Mouse (Mus musculus) MEL (cell line): ENCODE data around the gene Npr3. TPM values are rescaled to one million over a fixed set of nuclear protein-coding genes. Genes with fewer than 3 reads are reported as not detected.

ENCODE experiments used
- DNase-seq: peaks from one replicate; pipeline ENCODE4 v3.0.0; 2011; ENCODE audit warnings: low read depth, low spot score
- H3K27ac ChIP-seq: 2 replicates; pipeline ENCODE4 v1.5.1; 2012; ENCODE audit warnings: low read depth, mild to moderate bottlenecking, control low read depth, low read length, moderate library complexity; ENCODE audit not compliant: control insufficient read depth
- H3K27me3 ChIP-seq, 2 experiments: fragments of 150-350 bp in 1 of 2; sonication (generic) in 1 of 2; 2 replicates each; pipeline ENCODE4 v1.6.1; 2012; ENCODE audit warnings: low read length in 2 of 2, mild to moderate bottlenecking in 2 of 2, improper control_type of control experiment in 1 of 2, moderate library complexity in 1 of 2; ENCODE audit not compliant: insufficient read depth in 2 of 2, control insufficient read depth in 1 of 2
- H3K36me3 ChIP-seq, 2 experiments: 2 replicates each; pipeline ENCODE4 v1.6.1; 2012 to 2014; ENCODE audit warnings: low read length in 2 of 2, improper control_type of control experiment in 1 of 2, inconsistent platforms in 1 of 2, mild to moderate bottlenecking in 1 of 2; ENCODE audit not compliant: insufficient read depth in 2 of 2, control insufficient read depth in 1 of 2
- H3K4me1 ChIP-seq, 2 experiments: fragments of 150-350 bp in 1 of 2; sonication (generic) in 1 of 2; 2 replicates each; pipeline ENCODE4 v1.6.1; 2012; ENCODE audit warnings: low read length in 2 of 2, improper control_type of control experiment in 1 of 2, mild to moderate bottlenecking in 1 of 2; ENCODE audit not compliant: insufficient read depth in 2 of 2, control insufficient read depth in 1 of 2
- H3K4me3 ChIP-seq, 2 experiments: fragments of 150-350 bp in 1 of 2; sonication (generic) in 1 of 2; 2 replicates each; pipeline ENCODE4 v1.5.1; 2012; ENCODE audit warnings: low read depth in 2 of 2, low read length in 2 of 2, mild to moderate bottlenecking in 2 of 2, moderate library complexity in 2 of 2, control low read depth in 1 of 2, improper control_type of control experiment in 1 of 2; ENCODE audit not compliant: control insufficient read depth in 1 of 2, insufficient read depth in 1 of 2
- H3K79me2 ChIP-seq: 2 replicates; pipeline ENCODE4 v1.6.1; 2012; ENCODE audit warnings: mild to moderate bottlenecking, low read length, moderate library complexity; ENCODE audit not compliant: control insufficient read depth, poor library complexity, insufficient read depth
- H3K9ac ChIP-seq: 2 replicates; pipeline ENCODE4 v1.6.1; 2012; ENCODE audit warnings: low read depth, mild to moderate bottlenecking, control low read depth, low read length, moderate library complexity; ENCODE audit not compliant: control insufficient read depth, poor library complexity, severe bottlenecking
- H3K9me3 ChIP-seq: fragments of 150-350 bp; sonication (generic); replicated peaks from 2 replicates; pipeline ENCODE4 v1.6.1; 2012; ENCODE audit warnings: mild to moderate bottlenecking, low read length, improper control_type of control experiment, moderate library complexity; ENCODE audit not compliant: insufficient read depth
- CHD2 ChIP-seq: IDR thresholded peaks from 2 replicates; pipeline ENCODE4 v1.6.1; 2011; ENCODE audit warnings: low read length, improper control_type of control experiment
- CTCF ChIP-seq, 3 experiments: IDR thresholded peaks in 2 of 3; conservative IDR thresholded peaks in 1 of 3; 2 replicates each; pipeline ENCODE4 v1.5.1; 2011 to 2012; ENCODE audit warnings: low read length in 3 of 3, low read depth in 2 of 3, mild to moderate bottlenecking in 2 of 3, improper control_type of control experiment in 1 of 3, inconsistent platforms in 1 of 3, mixed read lengths in 1 of 3, moderate library complexity in 1 of 3; ENCODE audit not compliant: control insufficient read depth in 1 of 3, insufficient read depth in 1 of 3, poor library complexity in 1 of 3, severe bottlenecking in 1 of 3
- EP300 ChIP-seq, 2 experiments: IDR thresholded peaks; 2 replicates each; pipeline ENCODE4 v1.6.1; 2011; ENCODE audit warnings: improper control_type of control experiment in 2 of 2, low read length in 2 of 2, low read depth in 1 of 2, mild to moderate bottlenecking in 1 of 2
- MAFK ChIP-seq: IDR thresholded peaks from 2 replicates; pipeline ENCODE4 v1.6.1; 2011; ENCODE audit warnings: low read depth, mild to moderate bottlenecking, low read length, improper control_type of control experiment, borderline replicate concordance
- MAZ ChIP-seq: IDR thresholded peaks from 2 replicates; pipeline ENCODE4 v1.6.1; 2012; ENCODE audit warnings: low read depth, mild to moderate bottlenecking, inconsistent platforms, low read length, improper control_type of control experiment
- MEF2A ChIP-seq: IDR thresholded peaks from 2 replicates; pipeline ENCODE4 v1.6.1; 2014; ENCODE audit warnings: low read depth, mild to moderate bottlenecking, inconsistent platforms, low read length, improper control_type of control experiment; ENCODE audit not compliant: poor library complexity, insufficient replicate concordance, severe bottlenecking; ENCODE audit errors: extremely low read depth
- MYC ChIP-seq: IDR thresholded peaks from 2 replicates; pipeline ENCODE4 v1.6.1; 2011; ENCODE audit warnings: low read depth, mild to moderate bottlenecking, low read length, improper control_type of control experiment, moderate library complexity
- POLR2A ChIP-seq, 2 experiments: IDR thresholded peaks; 2 replicates each; pipeline ENCODE4 v1.6.1; 2011 to 2012; ENCODE audit warnings: low read length in 2 of 2, mild to moderate bottlenecking in 2 of 2, control low read depth in 1 of 2, improper control_type of control experiment in 1 of 2, low read depth in 1 of 2, moderate library complexity in 1 of 2; ENCODE audit not compliant: control insufficient read depth in 1 of 2, insufficient read depth in 1 of 2, poor library complexity in 1 of 2
- RAD21 ChIP-seq: IDR thresholded peaks from 2 replicates; pipeline ENCODE4 v1.6.1; 2011; ENCODE audit warnings: mild to moderate bottlenecking, low read depth, low read length, improper control_type of control experiment
- SMC3 ChIP-seq: IDR thresholded peaks from 2 replicates; pipeline ENCODE4 v1.6.1; 2011; ENCODE audit warnings: low read depth, low read length, improper control_type of control experiment
- TBP ChIP-seq: IDR thresholded peaks from 2 replicates; pipeline ENCODE4 v1.8.0; 2011; ENCODE audit warnings: low read depth, low read length, improper control_type of control experiment
- ZKSCAN1 ChIP-seq: IDR thresholded peaks from 2 replicates; pipeline ENCODE4 v1.6.1; 2012; ENCODE audit warnings: low read depth, mild to moderate bottlenecking, inconsistent platforms, low read length, improper control_type of control experiment, moderate library complexity
- ZNF384 ChIP-seq: IDR thresholded peaks from 2 replicates; pipeline ENCODE4 v1.6.1; 2012; ENCODE audit warnings: low read depth, mild to moderate bottlenecking, inconsistent platforms, low read length, improper control_type of control experiment
- polyA plus RNA-seq, 2 experiments: library from polyadenylated mRNA; stranded (reverse) in 1 of 2; unstranded in 1 of 2; fragments of >175 nt in 1 of 2; fragments of >200 nt in 1 of 2; gene quantifications; 2 replicates each; pipeline versions ENCODE4 v1.2.1 to v1.2.4; 2012; ENCODE audit warnings: low replicate concordance in 2 of 2, low read depth in 1 of 2; ENCODE audit not compliant: insufficient read length in 2 of 2, insufficient read depth in 1 of 2, missing spikeins in 1 of 2
- total RNA-seq: library from RNA; depleted of rRNA; stranded (reverse); fragments of 300-350 nt; gene quantifications from 2 replicates; pipeline ENCODE4 v1.2.3, GENCODE M21; 2012

Gene Npr3
- total and polyA plus RNA-seq, 3 experiments = not detected

- no peaks in the 10 kb centered on the region for H3K79me2 ChIP-seq
- H3K9ac ChIP-seq = no peak overlapping the region
Observed at GRCm38 (mm10) chr15:11909875-11910274, 2.8 kb upstream of the Npr3 start.

GRCm38 (mm10) chr15:11908166-11908565 is 1.1 kb upstream of the Npr3 start:
- DNase-seq = no peak
- H3K9ac ChIP-seq = no peak overlapping the region
- H3K79me2 ChIP-seq = no peaks in the 10 kb centered on the region
- no peaks in the 10 kb centered on the region; a peak in 2 of 4 replicates for H3K27me3 ChIP-seq
- TF ChIP-seq TBP (no peak), CHD2 (no peak), ZKSCAN1 (no peak)
- H3K4me1 ChIP-seq = no peaks in the 10 kb centered on the region
- H3K36me3 ChIP-seq = no peaks in the 10 kb centered on the region
- no peak overlapping the region for H3K27ac ChIP-seq
- H3K4me3 ChIP-seq = no peak overlapping the region
- no peaks in the 10 kb centered on the region for H3K9me3 ChIP-seq

More at GRCm38 (mm10) chr15:11909875-11910274, 2.8 kb upstream of the Npr3 start:
- no peak for TF ChIP-seq MYC
- TF ChIP-seq CTCF (IDR thresholded peaks at IDR 0.05 in 2 of 3, conservative IDR thresholded peaks at IDR 0.05 in 1 of 3; ENCODE audit: control insufficient read depth in 1 of 3, insufficient read depth in 1 of 3, low read depth in 2 of 3, low read length in 3 of 3, poor library complexity in 1 of 3, severe bottlenecking in 1 of 3) = peak in 1 of 3 experiments; percentile 14; a peak in 1 of 6 replicates
- peak; percentile 14 for TF ChIP-seq RAD21
- Histone ChIP-seq H3K4me1 (no peaks in the 10 kb centered on the region), H3K27me3 (no peaks in the 10 kb centered on the region; a peak in 2 of 4 replicates), H3K4me3 (no peak overlapping the region), H3K9me3 (no peaks in the 10 kb centered on the region), H3K36me3 (no peaks in the 10 kb centered on the region), H3K27ac (no peak overlapping the region)
- no peak for DNase-seq

DNA sequence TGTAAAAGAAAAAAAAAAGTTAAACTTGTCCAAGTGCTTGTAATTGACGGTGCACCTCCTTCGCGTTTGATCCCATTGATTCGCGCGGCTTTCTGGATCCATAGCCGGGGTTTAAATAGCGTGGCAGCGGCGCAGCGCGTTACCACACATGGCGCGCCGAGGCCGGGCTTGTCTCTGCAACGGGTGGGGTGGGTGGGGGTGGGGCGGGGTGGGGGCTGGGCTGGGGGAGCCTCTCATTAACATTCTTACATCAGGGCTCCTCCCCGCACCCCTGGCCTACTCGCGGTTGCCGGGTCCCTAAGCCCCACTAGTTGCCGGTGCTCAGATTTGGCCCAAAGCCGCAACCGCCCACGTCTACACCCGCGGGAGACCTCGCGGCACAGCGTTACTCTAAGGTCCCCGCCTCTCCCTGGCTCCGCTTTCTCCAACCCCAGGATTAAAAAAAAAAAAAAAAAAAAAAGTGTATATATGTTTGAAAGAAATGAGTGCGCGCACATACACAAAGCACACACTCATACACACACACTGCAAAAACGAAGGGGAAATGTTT is 991 bp downstream of the Npr3 start:
- no peaks in the 10 kb centered on the region for H3K4me1 ChIP-seq
- TF ChIP-seq ZNF384 = no peak
- TF ChIP-seq ZKSCAN1 = no peak
- TF ChIP-seq MAZ = no peak
- TF ChIP-seq SMC3 = no peak
- no peak for TF ChIP-seq MEF2A
- TF ChIP-seq EP300 (IDR thresholded peaks at IDR 0.05; ENCODE audit: low read depth in 1 of 2, low read length in 2 of 2) = no peak
- no peak for TF ChIP-seq MAFK
- TF ChIP-seq MYC = no peak
- TF ChIP-seq RAD21 = no peak
- no peak for TF ChIP-seq POLR2A (IDR thresholded peaks at IDR 0.05; ENCODE audit: control insufficient read depth in 1 of 2, insufficient read depth in 1 of 2, low read depth in 1 of 2, low read length in 2 of 2, poor library complexity in 1 of 2)
- no peaks in the 10 kb centered on the region; a peak in 2 of 4 replicates for H3K27me3 ChIP-seq
- no peaks in the 10 kb centered on the region for H3K36me3 ChIP-seq
- no peak overlapping the region for H3K9ac ChIP-seq
- no peaks in the 10 kb centered on the region for H3K79me2 ChIP-seq
- no peak overlapping the region for H3K27ac ChIP-seq
- no peaks in the 10 kb centered on the region for H3K9me3 ChIP-seq
- no peak overlapping the region for H3K4me3 ChIP-seq
- DNase-seq = no peak
